Mouse (Mus musculus) brain, embryonic 18.5 days (tissue): ENCODE data around the gene Gars.

Source experiments
- DNase-seq: peaks from one replicate; pipeline ENCODE4 v3.0.0-alpha.2; 2012; ENCODE audit warnings: low read depth, low spot score

The Gars gene

DNA sequence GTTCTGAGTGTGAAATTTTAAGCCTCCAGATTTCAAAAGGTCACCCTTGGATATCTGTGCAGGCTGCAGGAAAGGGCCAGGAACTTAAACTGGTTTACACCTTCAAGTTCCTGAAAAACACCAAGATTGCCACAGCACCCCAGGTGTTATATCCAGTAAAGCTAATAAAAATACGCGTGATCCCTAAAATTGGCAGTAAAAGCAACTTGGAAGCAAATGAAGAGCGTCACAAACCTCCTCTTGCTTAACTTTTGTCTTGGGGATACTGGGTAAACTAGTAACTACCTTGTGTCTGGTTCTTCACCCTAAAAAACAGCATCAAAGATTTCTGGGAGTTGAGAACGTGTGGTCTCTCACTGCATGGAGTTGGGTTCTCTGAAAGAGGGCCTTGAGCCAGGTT, 1.1 kb upstream of the Gars start:
- DNase-seq = no peak

DNA sequence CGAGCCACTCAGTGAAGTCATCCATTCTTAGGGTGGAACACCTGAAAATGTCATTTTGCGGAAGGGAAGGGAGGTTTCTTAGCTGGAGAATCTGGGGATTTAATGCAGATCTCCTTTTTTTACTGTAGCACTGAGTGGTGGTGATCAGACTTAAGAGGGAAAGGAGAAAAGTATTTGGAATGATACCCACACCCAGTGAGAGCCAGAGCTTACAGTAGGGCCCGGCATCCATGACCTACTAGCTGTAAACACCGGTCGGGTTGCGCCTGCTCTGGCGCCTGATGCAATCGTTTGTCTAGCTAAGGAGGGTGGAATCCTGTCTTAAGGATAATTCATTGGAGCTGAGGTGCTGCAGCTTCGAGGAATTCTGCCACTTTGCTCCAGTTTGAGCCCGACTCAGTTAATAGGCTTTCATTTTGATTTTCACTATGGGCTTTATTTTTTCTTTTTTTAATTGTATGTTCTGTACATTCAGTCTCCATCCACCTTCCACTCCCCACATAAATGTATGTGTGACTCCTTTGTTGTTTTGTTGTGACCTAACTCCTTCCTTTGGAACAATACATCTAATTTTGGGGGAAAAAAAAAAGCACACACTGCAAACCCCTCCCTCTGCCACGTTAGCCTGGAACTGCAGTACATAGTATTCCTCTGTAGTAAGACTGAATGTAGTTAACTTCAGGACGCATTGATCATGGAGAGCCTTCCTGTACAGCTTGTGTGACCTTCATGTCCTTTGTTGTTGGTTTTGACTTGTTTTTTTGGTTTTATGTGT, 1.1 kb downstream of the Gars start:
- DNase-seq = no peak

DNA sequence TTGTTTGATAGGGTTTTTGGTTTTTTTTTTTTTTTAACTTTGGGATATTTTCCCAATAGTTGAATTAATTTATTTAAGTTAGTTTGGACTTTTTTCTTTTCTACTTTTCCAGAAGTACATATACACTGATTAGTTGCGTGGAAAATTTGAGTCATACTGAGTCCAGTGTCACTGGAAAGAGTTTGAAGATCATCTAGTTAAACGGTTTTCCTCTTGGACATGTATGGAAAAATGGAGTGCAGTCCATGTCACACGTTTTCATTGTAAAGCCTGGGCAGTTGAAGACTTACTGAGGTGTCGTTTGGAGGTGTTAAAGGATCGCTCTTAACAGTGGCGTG, 1.6 kb downstream of the Gars start:
- no peak for DNase-seq

DNA sequence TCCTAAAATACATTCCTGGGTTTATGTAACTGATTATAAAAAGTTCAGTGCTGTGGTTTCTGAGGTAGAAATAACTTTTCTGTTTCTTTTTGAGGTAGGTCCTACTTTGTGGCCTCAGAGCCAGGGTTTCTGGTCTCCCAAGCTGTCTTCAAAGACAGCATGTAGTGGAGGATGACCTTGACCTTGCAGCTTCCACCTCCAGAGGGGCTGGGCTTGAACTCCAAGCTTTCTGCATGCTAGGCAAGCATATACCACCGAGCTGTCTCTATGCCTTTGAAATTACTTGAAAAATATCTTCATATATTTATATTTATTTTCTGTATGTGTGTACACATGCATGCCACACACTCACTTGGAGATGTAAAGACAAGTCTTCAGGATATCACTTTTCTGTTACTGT, 2.2 kb downstream of the Gars start:
- no peak for DNase-seq

GRCm38 (mm10) chr6:55043206-55043605, 5.4 kb downstream of the Gars start:
- no peak for DNase-seq

GRCm38 (mm10) chr6:55044542-55044941, 6.7 kb downstream of the Gars start:
- no peak for DNase-seq

GRCm38 (mm10) chr6:55045326-55045725, 7.5 kb downstream of the Gars start:
- DNase-seq = no peak

DNA sequence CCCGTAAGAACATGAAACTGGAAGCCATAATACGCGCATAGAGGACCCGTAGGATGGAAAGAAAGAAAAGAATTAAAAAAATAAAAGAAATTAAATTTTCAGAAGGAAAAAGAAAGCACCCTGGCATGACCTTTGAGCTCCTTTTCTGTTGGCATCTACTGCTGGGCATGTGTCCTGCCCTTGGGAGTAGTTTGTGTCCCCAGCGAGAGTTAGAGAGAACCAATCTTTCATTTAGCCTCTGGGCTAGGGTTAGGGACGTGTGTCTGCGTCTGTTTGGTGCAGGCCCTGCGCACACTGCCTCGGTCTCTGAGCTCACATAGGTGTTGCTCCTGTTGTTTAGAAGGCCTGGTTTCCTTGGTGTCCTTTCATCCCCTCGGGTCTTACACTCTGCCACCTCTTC, 11.4 kb downstream of the Gars start:
- no peak for DNase-seq

DNA sequence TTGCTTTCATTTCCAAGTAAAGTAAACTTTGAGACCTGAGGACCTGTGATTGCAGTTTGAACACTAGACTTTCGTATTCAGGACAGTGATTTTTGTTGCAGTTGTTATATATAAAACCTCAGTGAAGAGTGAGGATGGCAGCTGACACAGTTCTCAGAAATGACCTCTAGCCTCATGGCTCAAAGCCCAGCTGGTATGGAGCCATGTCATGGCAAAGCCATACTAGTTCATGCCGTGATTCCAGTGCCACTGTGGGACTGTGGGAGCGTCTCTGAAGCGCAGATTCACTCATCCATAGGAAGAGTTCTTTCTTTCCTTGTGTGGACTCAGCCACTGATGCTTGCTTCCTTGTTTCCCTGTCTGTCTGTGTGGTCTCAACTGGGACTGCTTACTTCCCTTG, 16.7 kb downstream of the Gars start:
- DNase-seq = no peak

GRCm38 (mm10) chr6:55057427-55057826, 19.6 kb downstream of the Gars start:
- no peak for DNase-seq

DNA sequence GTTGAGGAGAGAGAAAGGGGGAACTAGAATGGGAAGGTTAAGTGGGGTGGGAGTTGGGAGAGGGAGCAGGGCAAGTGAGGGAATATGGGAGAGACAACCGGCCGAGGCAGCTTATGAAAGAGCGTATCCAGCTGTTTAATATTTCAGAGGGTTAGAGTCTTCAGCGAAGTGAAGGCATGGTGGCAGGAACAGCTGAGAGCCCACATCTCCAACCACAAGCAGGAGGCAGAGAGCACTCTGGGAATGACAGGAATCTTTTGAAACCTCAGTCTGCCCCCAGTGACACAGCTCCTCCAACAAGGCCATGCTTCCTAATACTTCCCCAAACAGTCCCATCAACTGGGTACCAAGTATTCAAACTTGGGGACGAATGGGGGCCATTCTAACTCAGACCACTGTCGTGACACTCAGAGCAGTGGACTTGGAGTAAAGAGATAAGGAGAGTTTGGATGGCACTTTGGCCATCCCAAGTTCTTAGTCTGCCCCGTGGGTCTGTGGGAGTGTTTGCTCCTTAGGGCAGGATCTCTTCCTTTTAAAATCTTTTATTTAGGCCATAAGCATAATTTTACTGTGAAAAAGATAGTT, 22.5 kb downstream of the Gars start:
- no peak for DNase-seq

DNA sequence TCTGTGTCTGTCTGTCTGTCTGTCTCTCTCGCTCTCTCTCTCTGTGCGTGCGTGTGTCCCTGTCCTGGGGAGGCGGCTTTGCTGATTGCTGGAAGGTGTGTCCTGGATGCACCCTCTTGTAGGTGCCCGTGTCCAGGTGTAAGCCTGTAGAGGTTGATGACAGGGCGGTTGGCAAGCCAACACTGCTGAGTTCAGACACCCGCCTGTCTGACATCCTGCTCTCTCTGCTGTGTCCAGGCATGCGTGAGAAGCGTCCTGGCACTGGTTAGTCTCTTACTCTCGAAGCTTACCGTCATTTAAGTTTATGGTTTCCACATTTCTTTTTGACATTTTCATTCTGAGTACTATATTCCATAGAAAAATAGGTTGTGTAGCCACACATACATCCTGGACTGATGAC, 23.5 kb downstream of the Gars start:
- no peak for DNase-seq

GRCm38 (mm10) chr6:55062200-55062599, 24.4 kb downstream of the Gars start:
- no peak for DNase-seq

GRCm38 (mm10) chr6:55063793-55064476, 26.1 kb downstream of the Gars start:
- no peak for DNase-seq

DNA sequence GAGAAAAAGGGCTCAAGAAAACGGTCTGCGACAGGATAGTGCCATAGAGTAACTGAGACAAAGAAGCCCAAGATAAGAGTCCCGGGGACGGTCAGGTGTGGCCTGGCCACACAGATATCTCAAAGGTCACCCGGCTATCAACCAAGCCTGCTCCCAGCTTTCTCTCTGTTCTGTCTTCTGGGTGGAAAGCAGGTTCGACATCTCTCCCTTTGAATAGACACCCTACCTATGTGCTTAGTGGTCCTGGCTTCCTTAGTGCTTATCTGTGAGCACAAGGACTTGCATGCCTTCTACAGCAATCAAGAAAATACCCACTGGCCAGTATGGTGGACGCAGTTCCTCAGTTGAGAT, 26.6 kb downstream of the Gars start:
- DNase-seq = no peak

DNA sequence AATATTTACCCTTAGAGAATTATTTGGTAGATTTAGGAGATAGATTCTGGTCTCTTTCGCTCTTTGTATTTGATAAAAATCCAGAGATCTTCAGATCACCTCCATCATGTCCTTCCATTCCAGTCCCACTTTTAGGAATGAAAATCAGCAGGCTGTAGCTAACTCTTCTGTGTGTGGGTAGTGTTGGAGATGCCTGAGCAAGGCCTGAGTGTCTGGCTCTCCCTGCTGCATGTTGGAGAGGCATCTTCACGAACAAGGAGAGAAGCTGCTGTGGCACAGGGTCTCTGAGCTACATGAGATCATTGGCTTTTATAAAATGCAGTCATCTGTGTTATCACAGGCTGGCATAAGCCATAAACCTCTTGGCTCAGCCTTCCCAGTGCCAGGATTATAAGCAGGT, 28.1 kb downstream of the Gars start:
- DNase-seq = no peak

GRCm38 (mm10) chr6:55076561-55077255, 38.9 kb downstream of the Gars start:
- DNase-seq = no peak

GRCm38 (mm10) chr6:55081379-55081778, 43.6 kb downstream of the Gars start:
- no peak for DNase-seq

DNA sequence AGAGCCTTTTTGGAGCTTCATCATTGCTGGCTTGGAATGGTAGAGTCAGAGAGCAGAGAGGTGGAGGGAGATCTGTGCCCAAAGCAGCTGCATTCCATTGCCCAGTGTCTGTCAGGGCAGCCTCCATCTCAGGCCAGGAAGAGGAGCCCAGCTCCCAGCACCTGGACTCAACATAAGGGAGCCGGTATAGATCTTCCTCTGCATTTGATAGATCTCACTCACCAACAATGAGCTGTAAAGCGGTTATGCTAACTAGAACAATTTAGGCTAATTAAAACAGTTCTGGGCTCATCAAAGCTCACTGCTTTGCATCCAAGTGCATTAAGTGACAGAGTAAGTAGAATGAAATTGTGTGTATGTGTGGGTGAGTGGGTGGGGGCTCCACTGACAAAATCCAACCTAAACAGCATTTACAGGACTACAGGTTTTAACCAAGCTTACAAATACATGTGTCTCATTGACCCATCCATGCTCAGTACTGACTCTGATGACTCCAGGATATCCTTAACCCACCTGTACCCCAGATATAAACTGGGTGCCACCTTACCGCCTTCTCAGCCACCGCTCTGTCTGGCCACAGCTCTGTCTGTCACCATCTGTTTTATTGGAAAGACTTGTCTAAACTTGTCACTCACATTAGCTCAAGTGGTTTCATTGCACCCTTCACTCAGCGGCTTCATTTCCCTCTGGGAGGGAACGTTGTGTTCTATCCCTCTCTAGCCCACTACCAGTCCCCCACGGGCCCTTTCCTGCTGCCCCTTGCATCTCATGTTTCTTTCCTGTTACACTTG, 44.6 kb downstream of the Gars start:
- no peak for DNase-seq

DNA sequence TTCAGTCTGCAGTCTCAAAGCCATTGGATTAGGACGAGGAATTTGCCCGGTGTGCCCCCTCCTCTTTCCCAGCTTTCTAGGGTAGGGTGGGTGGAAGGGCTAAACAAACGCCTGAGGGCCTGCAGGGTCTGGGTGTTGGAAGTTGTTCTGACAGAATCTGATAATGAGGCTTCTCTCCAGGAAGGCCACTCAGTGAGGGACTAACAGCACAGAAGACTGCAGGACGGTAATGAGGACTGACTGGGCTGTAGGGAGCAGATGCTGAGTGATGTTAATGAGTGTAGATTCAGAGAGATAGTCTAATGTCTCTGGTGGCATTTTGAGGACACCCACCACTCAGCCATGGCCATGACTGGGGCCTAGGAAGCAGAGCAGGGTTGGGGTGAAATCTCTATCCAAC, 49.5 kb downstream of the Gars start:
- no peak for DNase-seq

DNA sequence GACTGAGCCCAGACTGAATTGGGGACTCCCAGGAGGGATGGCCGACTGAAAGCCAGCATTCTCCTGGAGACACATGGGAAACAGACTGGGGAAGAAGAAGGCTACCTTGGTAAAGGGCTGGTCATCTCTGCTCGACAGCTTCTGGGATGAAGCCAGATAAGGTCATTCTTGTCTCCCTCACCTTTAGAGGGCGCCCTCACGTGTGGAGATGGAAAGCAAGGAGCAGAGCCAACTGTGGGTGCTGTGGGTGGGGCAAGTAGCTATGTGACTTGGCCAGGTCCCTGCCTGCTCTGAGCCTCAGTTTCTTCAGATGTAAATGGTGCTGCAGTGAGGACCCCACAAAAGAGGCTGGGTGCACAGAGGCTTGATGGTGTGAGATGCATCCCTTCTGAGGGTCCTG, 52.8 kb downstream of the Gars start:
- no peak for DNase-seq

DNA sequence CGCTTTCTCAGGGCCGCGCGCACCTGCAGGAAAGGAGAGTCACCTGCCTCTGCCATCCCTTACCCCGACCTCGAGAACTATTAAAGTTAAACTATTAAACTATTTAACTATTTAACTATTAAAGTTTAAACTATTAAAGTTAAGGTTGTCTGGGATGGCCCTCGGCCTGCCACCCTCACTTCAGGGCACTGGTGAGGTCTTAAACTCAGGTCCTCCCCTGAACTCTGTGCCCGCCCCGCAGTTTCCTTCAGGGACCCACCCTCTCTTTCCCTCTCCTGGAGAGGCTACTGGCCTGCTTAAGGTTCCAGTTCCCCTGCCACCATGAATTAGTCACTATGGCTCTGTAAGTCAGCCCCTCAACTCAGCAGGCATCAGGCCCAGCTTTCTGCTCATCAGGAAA, 53.6 kb downstream of the Gars start:
- no peak for DNase-seq
